Mouse (Mus musculus): ENCODE results near the gene Eya4. TPM values are rescaled to one million over a fixed set of nuclear protein-coding genes. Genes with fewer than 3 reads are reported as not detected.

Eya4 gene
- polyA plus RNA-seq, 1 experiment from 2014 or later = 0.21 TPM

- H3K4me1 ChIP-seq (ENCODE audit: control insufficient read depth, insufficient read depth, low read length) = no peaks in the 10 kb centered on the region
- H3K27ac ChIP-seq (ENCODE audit: low read depth, low read length) = no peak overlapping the region
- H3K9ac ChIP-seq (replicated peaks; ENCODE audit: low read depth, low read length) = no peak overlapping the region
- H3K36me3 ChIP-seq (ENCODE audit: control insufficient read depth, insufficient read depth, low read length) = no peaks in the 10 kb centered on the region
- H3K9me3 ChIP-seq (ENCODE audit: control insufficient read depth, low read length) = no peaks in the 10 kb centered on the region
- no peak overlapping the region for H3K4me2 ChIP-seq (ENCODE audit: low read depth, low read length)
- no peaks in the 10 kb centered on the region for H3K27me3 ChIP-seq (ENCODE audit: control insufficient read depth, insufficient read depth, low read length)
- H3K4me3 ChIP-seq (ENCODE audit: low read depth, low read length) = no peak overlapping the region
- ATAC-seq (ENCODE audit: low read depth) = no peak
- WGBS = 88% methylated on average over 2 of the region's 2 CpGs
Observed at GRCm38 (mm10) chr10:23144616-23145015, 206.0 kb downstream of the Eya4 start.

GRCm38 (mm10) chr10:23127947-23128346 lies 222.6 kb downstream of the Eya4 start:
- H3K4me1 ChIP-seq (ENCODE audit: control insufficient read depth, insufficient read depth, low read length) = no peaks in the 10 kb centered on the region
- no peak for ATAC-seq (ENCODE audit: low read depth)
- no peak overlapping the region for H3K4me3 ChIP-seq (ENCODE audit: low read depth, low read length)
- no peaks in the 10 kb centered on the region for H3K9me3 ChIP-seq (ENCODE audit: control insufficient read depth, low read length)
- no peaks in the 10 kb centered on the region for H3K27me3 ChIP-seq (ENCODE audit: control insufficient read depth, insufficient read depth, low read length)
- no peak overlapping the region for H3K4me2 ChIP-seq (ENCODE audit: low read depth, low read length)
- no peaks in the 10 kb centered on the region for H3K36me3 ChIP-seq (ENCODE audit: control insufficient read depth, insufficient read depth, low read length)
- no peak overlapping the region for H3K9ac ChIP-seq (replicated peaks; ENCODE audit: low read depth, low read length)
- WGBS = 73% methylated on average over 1 of the region's 1 CpGs
- no peak overlapping the region for H3K27ac ChIP-seq (ENCODE audit: low read depth, low read length)

- Histone ChIP-seq H3K27me3 (ENCODE audit: control insufficient read depth, insufficient read depth, low read length) (no peaks in the 10 kb centered on the region), H3K4me3 (ENCODE audit: low read depth, low read length) (no peak overlapping the region), H3K4me2 (ENCODE audit: low read depth, low read length) (no peak overlapping the region), H3K9me3 (ENCODE audit: control insufficient read depth, low read length) (no peaks in the 10 kb centered on the region), H3K9ac (replicated peaks; ENCODE audit: low read depth, low read length) (no peak overlapping the region), H3K36me3 (ENCODE audit: control insufficient read depth, insufficient read depth, low read length) (no peaks in the 10 kb centered on the region), H3K4me1 (ENCODE audit: control insufficient read depth, insufficient read depth, low read length) (no peaks in the 10 kb centered on the region), H3K27ac (ENCODE audit: low read depth, low read length) (no peak overlapping the region)
- WGBS = 90% methylated on average over 1 of the region's 1 CpGs
- ATAC-seq (ENCODE audit: low read depth) = no peak
Observed at GRCm38 (mm10) chr10:23127151-23127550, 223.4 kb downstream of the Eya4 start.

- Histone ChIP-seq H3K4me2 (ENCODE audit: low read depth, low read length) (no peak overlapping the region), H3K4me1 (ENCODE audit: control insufficient read depth, insufficient read depth, low read length) (no peaks in the 10 kb centered on the region), H3K27me3 (ENCODE audit: control insufficient read depth, insufficient read depth, low read length) (no peaks in the 10 kb centered on the region), H3K9me3 (ENCODE audit: control insufficient read depth, low read length) (no peaks in the 10 kb centered on the region), H3K4me3 (ENCODE audit: low read depth, low read length) (no peak overlapping the region), H3K36me3 (ENCODE audit: control insufficient read depth, insufficient read depth, low read length) (no peaks in the 10 kb centered on the region), H3K9ac (replicated peaks; ENCODE audit: low read depth, low read length) (no peak overlapping the region), H3K27ac (ENCODE audit: low read depth, low read length) (no peak overlapping the region)
- ATAC-seq (ENCODE audit: low read depth) = no peak
- 44% methylated on average over 5 of the region's 5 CpGs for WGBS
Observed at GRCm38 (mm10) chr10:23126529-23126928, 224.1 kb downstream of the Eya4 start.

GRCm38 (mm10) chr10:23120437-23120836 lies 230.1 kb downstream of the Eya4 start:
- no peak overlapping the region for H3K27ac ChIP-seq (ENCODE audit: low read depth, low read length)
- no peak overlapping the region for H3K4me2 ChIP-seq (ENCODE audit: low read depth, low read length)
- ATAC-seq (ENCODE audit: low read depth) = no peak
- WGBS = 71% methylated on average over 2 of the region's 2 CpGs
- no peaks in the 10 kb centered on the region for H3K27me3 ChIP-seq (ENCODE audit: control insufficient read depth, insufficient read depth, low read length)
- H3K4me1 ChIP-seq (ENCODE audit: control insufficient read depth, insufficient read depth, low read length) = no peaks in the 10 kb centered on the region
- H3K9me3 ChIP-seq (ENCODE audit: control insufficient read depth, low read length) = no peaks in the 10 kb centered on the region
- no peaks in the 10 kb centered on the region for H3K36me3 ChIP-seq (ENCODE audit: control insufficient read depth, insufficient read depth, low read length)
- no peak overlapping the region for H3K4me3 ChIP-seq (ENCODE audit: low read depth, low read length)
- no peak overlapping the region for H3K9ac ChIP-seq (replicated peaks; ENCODE audit: low read depth, low read length)

GRCm38 (mm10) chr10:23116786-23117410 lies 233.7 kb downstream of the Eya4 start:
- Histone ChIP-seq H3K9ac (replicated peaks; ENCODE audit: low read depth, low read length) (no peak overlapping the region), H3K27me3 (ENCODE audit: control insufficient read depth, insufficient read depth, low read length) (no peaks in the 10 kb centered on the region), H3K4me2 (ENCODE audit: low read depth, low read length) (no peak overlapping the region), H3K9me3 (ENCODE audit: control insufficient read depth, low read length) (no peaks in the 10 kb centered on the region), H3K4me1 (ENCODE audit: control insufficient read depth, insufficient read depth, low read length) (no peaks in the 10 kb centered on the region), H3K4me3 (ENCODE audit: low read depth, low read length) (no peak overlapping the region), H3K36me3 (ENCODE audit: control insufficient read depth, insufficient read depth, low read length) (no peaks in the 10 kb centered on the region), H3K27ac (ENCODE audit: low read depth, low read length) (no peak overlapping the region)
- WGBS = 44% methylated on average over 10 of the region's 10 CpGs
- peak; percentile 93 for ATAC-seq (ENCODE audit: low read depth)

- Histone ChIP-seq H3K4me1 (ENCODE audit: control insufficient read depth, insufficient read depth, low read length) (no peaks in the 10 kb centered on the region), H3K27ac (ENCODE audit: low read depth, low read length) (no peak overlapping the region), H3K4me2 (ENCODE audit: low read depth, low read length) (no peak overlapping the region), H3K4me3 (ENCODE audit: low read depth, low read length) (no peak overlapping the region), H3K9me3 (ENCODE audit: control insufficient read depth, low read length) (no peaks in the 10 kb centered on the region), H3K36me3 (ENCODE audit: control insufficient read depth, insufficient read depth, low read length) (no peaks in the 10 kb centered on the region), H3K9ac (replicated peaks; ENCODE audit: low read depth, low read length) (no peak overlapping the region), H3K27me3 (ENCODE audit: control insufficient read depth, insufficient read depth, low read length) (no peaks in the 10 kb centered on the region)
- 85% methylated on average over 8 of the region's 8 CpGs for WGBS
- ATAC-seq (ENCODE audit: low read depth) = no peak
Observed at GRCm38 (mm10) chr10:23116063-23116462, 234.5 kb downstream of the Eya4 start.

GRCm38 (mm10) chr10:23115321-23115720 lies 235.3 kb downstream of the Eya4 start:
- Histone ChIP-seq H3K27me3 (ENCODE audit: control insufficient read depth, insufficient read depth, low read length) (no peaks in the 10 kb centered on the region), H3K4me3 (ENCODE audit: low read depth, low read length) (no peak overlapping the region), H3K27ac (ENCODE audit: low read depth, low read length) (no peak overlapping the region), H3K36me3 (ENCODE audit: control insufficient read depth, insufficient read depth, low read length) (no peaks in the 10 kb centered on the region), H3K9me3 (ENCODE audit: control insufficient read depth, low read length) (no peaks in the 10 kb centered on the region), H3K4me1 (ENCODE audit: control insufficient read depth, insufficient read depth, low read length) (no peaks in the 10 kb centered on the region), H3K9ac (replicated peaks; ENCODE audit: low read depth, low read length) (no peak overlapping the region), H3K4me2 (ENCODE audit: low read depth, low read length) (no peak overlapping the region)
- 89% methylated on average over 3 of the region's 3 CpGs for WGBS
- no peak for ATAC-seq (ENCODE audit: low read depth)

- Histone ChIP-seq H3K27ac (ENCODE audit: low read depth, low read length) (no peak overlapping the region), H3K4me3 (ENCODE audit: low read depth, low read length) (no peak overlapping the region), H3K9me3 (ENCODE audit: control insufficient read depth, low read length) (no peaks in the 10 kb centered on the region), H3K9ac (replicated peaks; ENCODE audit: low read depth, low read length) (no peak overlapping the region), H3K4me2 (ENCODE audit: low read depth, low read length) (no peak overlapping the region), H3K27me3 (ENCODE audit: control insufficient read depth, insufficient read depth, low read length) (no peaks in the 10 kb centered on the region), H3K36me3 (ENCODE audit: control insufficient read depth, insufficient read depth, low read length) (no peaks in the 10 kb centered on the region), H3K4me1 (ENCODE audit: control insufficient read depth, insufficient read depth, low read length) (no peaks in the 10 kb centered on the region)
- 90% methylated on average over 4 of the region's 4 CpGs for WGBS
- ATAC-seq (ENCODE audit: low read depth) = no peak
Observed at GRCm38 (mm10) chr10:23108122-23108521, 242.5 kb downstream of the Eya4 start.

Measured in neural tube, embryonic 14.5 days (tissue).